Mouse (Mus musculus) G1E (cell line): ENCODE results near the gene Fam222b.

Source experiments
- CTCF ChIP-seq: IDR thresholded peaks from 2 replicates; pipeline ENCODE4 v1.5.1; 2012; ENCODE audit warnings: low read depth, low read length, inconsistent platforms, mixed read lengths
- GATA1 ChIP-seq: IDR thresholded peaks from 2 replicates; pipeline ENCODE4 v1.6.1; 2012; ENCODE audit warnings: borderline replicate concordance, low read length, inconsistent platforms, mixed read lengths
- GATA2 ChIP-seq: IDR thresholded peaks from 2 replicates; pipeline ENCODE4 v1.6.1; 2012; ENCODE audit warnings: low read depth, low read length, inconsistent platforms, borderline replicate concordance
- POLR2AphosphoS5 ChIP-seq: IDR thresholded peaks from 2 replicates; pipeline ENCODE4 v1.6.1; 2012; ENCODE audit warnings: low read depth, low read length, inconsistent platforms; ENCODE audit not compliant: insufficient replicate concordance
- TAL1 ChIP-seq: conservative IDR thresholded peaks from 2 replicates; pipeline ENCODE4 v1.6.1; 2012; ENCODE audit warnings: low read depth, low read length, inconsistent platforms, mixed read lengths

- TF ChIP-seq CTCF (no peak), TAL1 (no peak), GATA2 (no peak), GATA1 (no peak), POLR2AphosphoS5 (no peak)
These were observed 7.5 kb upstream of the Fam222b start for GRCm38 (mm10) chr11:78086925-78087479.
